Mouse (Mus musculus) erythroid progenitor cell, adult 5-6 weeks (primary cell): ENCODE results near the gene Wrnip1. TPM values are rescaled to one million over a fixed set of nuclear protein-coding genes. Genes with fewer than 3 reads are reported as not detected.

Experiments used
- ATAC-seq: replicated peaks from 2 replicates; pipeline ENCODE4 v1.8.0; 2016; ENCODE audit warnings: moderate number of reproducible peaks, mild to moderate bottlenecking, moderate TSS enrichment, inconsistent platforms; ENCODE audit not compliant: poor library complexity, low FRiP score, severe bottlenecking
- total RNA-seq, 2 experiments: library from RNA; stranded (forward) in 1 of 2; stranded (reverse) in 1 of 2; fragments of 150-400 nt in 1 of 2; fragments of 186-747, 209-891 nt in 1 of 2; gene quantifications; 2 replicates each; pipeline versions ENCODE4 v1.2.3 to v1.2.4; 2015 to 2017; ENCODE audit warnings: low replicate concordance in 2 of 2

Wrnip1 gene
- 13.0 and 17.2 TPM in 2 replicates for total RNA-seq (2015; ENCODE audit: low replicate concordance)
- 21.9 and 27.5 TPM in 2 replicates for total RNA-seq (2017; ENCODE audit: low replicate concordance)

GRCm38 (mm10) chr13:32801693-32802221 is at the start of gene Wrnip1:
TSS of gene Wrnip1 (plus strand) at chr13:32802038.
- ATAC-seq, result peak; percentile 97

GRCm38 (mm10) chr13:32752066-32752657 is 49.7 kb upstream of the Wrnip1 start:
- ATAC-seq, result no peak

DNA sequence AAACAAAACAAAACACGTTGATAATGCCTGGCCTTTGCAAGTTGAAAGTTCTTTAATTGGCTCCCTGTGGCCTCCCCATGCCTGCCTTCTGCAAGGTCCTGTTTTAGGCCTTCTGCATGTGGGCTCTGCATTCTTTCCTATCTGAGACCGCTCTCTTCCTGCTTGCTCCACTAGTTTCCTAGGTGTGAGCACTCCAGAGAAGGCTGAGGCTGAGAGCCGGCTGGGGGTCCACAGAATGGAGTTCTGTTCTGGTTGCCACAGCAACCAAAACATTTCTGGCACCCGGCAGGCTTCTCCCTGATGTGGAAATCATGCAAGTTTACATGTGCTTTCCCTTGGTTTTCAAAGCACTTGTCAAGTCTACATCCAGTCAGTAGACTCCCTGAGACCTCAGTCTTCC is 42.8 kb upstream of the Wrnip1 start:
- no peak for ATAC-seq

DNA sequence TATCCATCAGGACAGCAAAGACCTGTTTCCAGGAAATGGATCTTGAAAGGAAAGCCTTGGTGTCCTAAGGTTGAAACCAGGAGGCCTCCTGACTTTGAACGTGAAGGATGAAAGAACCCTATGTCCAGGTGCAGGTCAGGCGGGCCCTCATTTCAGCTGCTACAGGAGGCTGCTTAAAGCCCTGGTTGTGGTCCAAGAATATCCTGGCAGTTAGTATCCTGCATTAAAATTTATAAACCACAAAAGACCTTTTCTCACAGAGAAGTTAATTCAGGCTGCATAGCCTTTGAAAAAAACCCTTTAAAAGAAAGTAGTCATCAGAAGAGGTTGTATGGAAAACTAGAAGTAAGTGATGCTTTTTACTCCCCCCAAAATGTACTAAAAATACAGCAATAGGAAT is 41.0 kb upstream of the Wrnip1 start:
- no peak for ATAC-seq

- ATAC-seq, result no peak
These were observed 38.7 kb upstream of the Wrnip1 start for GRCm38 (mm10) chr13:32763141-32763540.

GRCm38 (mm10) chr13:32764448-32764847 is 37.4 kb upstream of the Wrnip1 start:
- no peak for ATAC-seq

DNA sequence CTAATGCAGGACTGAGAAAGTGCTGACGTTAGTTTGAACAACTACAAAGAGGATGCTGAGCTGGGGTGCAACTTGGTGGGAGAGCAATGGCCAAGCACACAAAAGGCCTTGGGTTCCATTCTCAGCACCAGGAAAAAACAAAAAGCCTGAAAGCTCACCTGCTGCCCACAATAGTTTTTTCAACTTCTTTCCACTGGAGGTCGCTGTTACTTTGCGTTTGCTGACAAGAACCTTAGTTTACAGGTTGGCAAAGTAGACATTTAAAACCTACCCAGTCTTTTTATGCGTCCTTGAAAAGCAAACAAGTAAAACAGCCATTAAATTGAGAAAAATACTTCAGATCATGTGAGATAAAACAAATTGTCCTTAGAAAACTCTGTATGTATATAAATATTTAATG is 33.7 kb upstream of the Wrnip1 start:
- no peak for ATAC-seq

GRCm38 (mm10) chr13:32769960-32770359 is 31.9 kb upstream of the Wrnip1 start:
- no peak for ATAC-seq

GRCm38 (mm10) chr13:32775889-32776288 is 25.9 kb upstream of the Wrnip1 start:
- no peak for ATAC-seq

GRCm38 (mm10) chr13:32776350-32776749 is 25.5 kb upstream of the Wrnip1 start:
- no peak for ATAC-seq

DNA sequence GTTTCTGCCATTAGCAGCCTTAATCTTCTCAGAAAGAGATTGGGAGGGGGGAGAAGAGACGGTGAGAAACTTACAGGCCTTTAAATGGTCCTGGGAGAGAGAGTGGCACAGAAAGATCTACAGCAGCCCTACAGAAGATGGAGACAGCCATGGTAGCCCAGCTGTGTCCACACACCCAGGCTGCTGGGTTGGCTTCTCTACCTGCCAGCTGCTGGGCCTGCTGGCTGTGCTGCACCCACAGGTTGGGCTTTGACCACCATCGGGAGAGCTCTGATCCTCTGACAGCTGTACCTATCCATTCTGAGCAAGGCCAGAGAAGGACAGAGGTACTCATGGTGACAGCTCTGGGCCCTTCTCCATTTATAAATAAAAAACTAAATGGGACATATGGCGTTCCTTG is 23.0 kb upstream of the Wrnip1 start:
- ATAC-seq, result no peak

DNA sequence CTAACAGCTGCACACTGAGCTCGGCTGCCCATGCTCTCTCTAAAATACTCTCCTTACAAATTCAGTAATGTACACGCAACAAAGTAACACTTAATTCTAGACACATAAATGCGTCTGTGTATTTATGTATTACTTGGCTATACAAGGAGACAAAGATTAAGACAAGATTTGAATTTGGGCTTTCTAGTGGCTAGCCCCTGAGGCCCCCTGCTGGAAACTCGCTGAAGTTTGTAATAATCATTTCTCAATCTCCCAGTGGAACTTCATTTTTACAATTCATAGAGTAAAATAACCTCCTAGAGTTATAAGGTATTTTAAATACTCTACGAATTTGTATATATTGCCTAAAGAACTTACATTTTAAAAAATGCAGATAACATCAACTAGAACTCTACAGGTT is 18.8 kb upstream of the Wrnip1 start:
- no peak for ATAC-seq

DNA sequence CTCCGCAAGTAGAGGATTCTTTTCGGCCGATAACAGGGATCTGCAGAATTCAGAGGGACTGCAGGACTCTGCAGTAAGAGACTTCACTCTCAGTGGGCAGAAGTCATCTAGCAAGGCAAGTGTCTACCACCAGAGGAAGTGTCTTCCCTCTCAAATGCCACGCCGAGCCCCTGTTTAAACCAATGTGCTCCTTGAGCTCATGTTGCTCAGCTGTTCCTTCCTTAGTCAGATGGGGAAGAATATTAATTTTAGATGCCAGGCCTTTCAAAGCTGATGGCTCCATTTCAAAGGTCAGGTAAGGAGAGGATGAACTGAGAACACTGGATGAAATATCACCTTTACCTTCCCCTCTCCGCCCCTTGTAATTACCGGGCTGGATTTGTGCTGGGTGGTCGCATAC is 18.0 kb upstream of the Wrnip1 start, which contains the start of gene Mylk4:
Mylk4 (minus strand) TSS at position 139 of the 400 bp plus-strand sequence.
- ATAC-seq, result no peak

GRCm38 (mm10) chr13:32787584-32787983 is 14.3 kb upstream of the Wrnip1 start:
- ATAC-seq, result no peak

GRCm38 (mm10) chr13:32789781-32790180 is 12.1 kb upstream of the Wrnip1 start:
- ATAC-seq, result no peak

- ATAC-seq, result no peak
These were observed 7.2 kb upstream of the Wrnip1 start for GRCm38 (mm10) chr13:32794619-32795018.

- no peak for ATAC-seq
These were observed 6.7 kb upstream of the Wrnip1 start for GRCm38 (mm10) chr13:32795166-32795565.

DNA sequence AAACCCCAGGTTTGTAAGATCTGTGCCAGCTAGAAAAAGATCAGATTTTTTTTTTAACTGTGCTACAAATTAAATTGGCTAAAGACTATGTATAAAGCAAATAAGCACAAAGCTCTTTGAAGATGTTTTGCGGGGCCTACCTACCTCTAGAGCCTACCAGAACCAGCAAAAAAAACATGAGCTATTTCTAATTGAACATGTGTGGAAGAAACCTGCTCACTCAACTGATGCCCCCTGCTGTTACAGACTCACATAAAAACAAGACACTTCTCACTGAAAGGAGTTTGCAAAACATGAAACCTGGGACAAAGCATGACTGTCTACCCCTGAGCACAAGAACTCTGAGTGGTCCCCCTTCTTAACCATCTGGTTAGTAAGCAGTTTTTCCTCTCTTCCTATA is 4.8 kb upstream of the Wrnip1 start:
- no peak for ATAC-seq

DNA sequence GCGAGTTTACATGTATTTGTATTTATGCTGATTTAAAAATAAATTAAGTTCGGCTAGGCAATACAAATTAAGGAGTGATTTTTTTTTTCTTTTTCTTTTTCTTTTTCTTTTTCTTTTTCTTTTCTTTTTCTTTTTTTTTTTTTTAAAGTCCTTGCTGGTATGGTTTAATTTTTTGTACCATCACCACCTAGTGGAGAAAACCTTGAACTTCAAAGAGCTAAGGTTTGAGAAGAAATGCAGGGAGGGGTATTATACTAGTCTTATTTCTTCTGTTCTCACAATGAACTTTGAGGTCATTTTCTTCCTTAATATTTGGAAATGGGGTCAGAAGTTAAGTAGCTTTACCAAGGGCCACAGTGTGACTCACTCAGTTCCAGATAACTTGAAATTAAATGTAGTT is 2.7 kb upstream of the Wrnip1 start:
- ATAC-seq, result no peak

GRCm38 (mm10) chr13:32800859-32801258 is 979 bp upstream of the Wrnip1 start:
- no peak; the same call in 1 of the 2 replicates for ATAC-seq

DNA sequence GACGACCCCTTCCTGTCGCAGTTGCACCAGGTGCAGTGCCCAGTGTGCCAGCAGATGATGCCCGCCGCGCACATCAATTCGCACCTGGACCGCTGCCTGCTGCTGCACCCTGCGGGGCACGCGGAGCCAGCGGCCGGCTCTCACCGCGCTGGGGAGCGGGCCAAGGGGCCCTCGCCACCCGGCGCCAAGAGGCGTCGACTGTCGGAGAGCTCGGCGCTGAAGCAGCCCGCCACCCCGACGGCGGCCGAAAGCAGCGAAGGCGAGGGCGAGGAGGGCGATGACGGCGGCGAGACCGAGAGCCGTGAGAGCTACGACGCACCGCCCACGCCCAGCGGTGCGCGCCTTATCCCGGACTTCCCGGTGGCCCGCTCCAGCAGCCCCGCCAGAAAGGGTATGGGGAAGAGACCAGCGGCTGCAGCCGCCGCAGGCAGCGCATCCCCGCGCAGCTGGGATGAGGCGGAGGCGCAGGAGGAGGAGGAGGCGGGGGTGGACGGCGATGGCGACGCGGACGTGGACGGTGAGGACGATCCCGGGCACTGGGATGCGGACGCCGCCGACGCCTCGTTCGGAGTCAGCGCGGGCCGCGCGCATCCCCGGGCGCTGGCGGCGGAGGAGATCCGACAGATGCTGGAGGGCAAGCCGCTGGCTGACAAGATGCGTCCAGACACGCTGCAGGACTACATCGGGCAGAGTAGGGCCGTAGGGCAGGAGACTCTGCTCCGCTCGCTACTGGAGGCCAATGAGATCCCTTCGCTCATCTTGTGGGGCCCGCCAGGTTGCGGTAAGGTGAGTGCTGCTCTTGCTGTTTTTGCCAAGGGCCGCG is 632 bp downstream of the Wrnip1 start, which contains the start of gene D930007J09Rik:
D930007J09Rik (minus strand) TSS at position 591 of the 823 bp plus-strand sequence.
- ATAC-seq, result peak; percentile 57
